Mouse (Mus musculus) heart, postnatal 0 days (tissue): ENCODE measurements at regions not wholly inside any gene's neighbourhood (a gene's known extent, or its start where the extent isn't known, plus 50 kb on each side); places are given as distances from the start of the nearest gene placed in this dataset.

Source experiments
- CTCF ChIP-seq: IDR thresholded peaks from 2 replicates; pipeline ENCODE4 v1.5.1; 2016; ENCODE audit warnings: antibody characterized with exemption, control low read depth, low read depth
- EP300 ChIP-seq: IDR thresholded peaks from 2 replicates; pipeline ENCODE4 v1.6.1; 2016; ENCODE audit warnings: antibody characterized with exemption, low read depth

- TF ChIP-seq EP300 (no peak), CTCF (peak; percentile 68)
Measured at GRCm38 (mm10) chr2:11059731-11060425, 112.0 kb upstream of the Prkcq start.
